Mouse (Mus musculus): ENCODE measurements around the gene Ints3.

DNA sequence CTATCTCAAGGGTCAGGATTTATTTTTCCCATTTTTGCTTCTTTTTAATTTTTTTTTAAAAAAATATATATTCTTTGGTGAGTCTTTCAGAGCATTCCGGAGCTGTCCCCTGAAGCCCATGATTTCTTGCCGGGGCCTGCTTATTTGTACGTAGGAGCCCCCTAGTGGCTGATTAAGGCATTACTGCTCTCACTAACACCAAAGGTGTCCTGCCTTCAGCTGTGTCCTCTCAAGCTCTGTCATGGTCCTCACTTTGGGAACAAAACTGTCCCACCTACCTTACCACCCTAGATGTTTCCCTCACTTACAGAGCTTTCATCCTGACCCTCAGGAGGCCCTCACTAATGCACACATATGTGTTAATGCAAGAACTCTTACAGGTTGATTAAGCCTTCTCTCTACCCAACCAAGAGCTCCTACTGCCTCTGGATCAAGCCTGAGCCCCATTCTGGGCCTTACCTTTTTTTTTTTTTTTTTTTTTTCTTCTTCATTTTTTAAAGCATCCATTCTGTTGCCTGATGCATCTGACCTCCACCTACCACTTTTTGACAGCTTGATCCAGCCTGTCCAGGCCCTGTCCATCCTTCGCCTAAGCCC lies 59.9 kb downstream of the Ints3 start:
- TF ChIP-seq USF1 (IDR thresholded peaks at IDR 0.05; ENCODE audit: low read depth, low read length) (no peak), HCFC1 (IDR thresholded peaks at IDR 0.05; ENCODE audit: low read depth, low read length) (peak; percentile 46; the same call in 1 of the 2 replicates), ETS1 (IDR thresholded peaks at IDR 0.05; ENCODE audit: low read depth, low read length) (no peak), TCF12 (IDR thresholded peaks at IDR 0.05; ENCODE audit: low read depth, low read length) (0 out of 2 replicates have a peak, but pooled peaks have one; percentile 27), NELFE (IDR thresholded peaks at IDR 0.05; ENCODE audit: low read depth, low read length) (no peak; the same call in 1 of the 2 replicates), ZC3H11A (IDR thresholded peaks at IDR 0.05; ENCODE audit: low read depth, low read length) (peak; percentile 93), CTCF (IDR thresholded peaks at IDR 0.05 in 2 of 3, conservative IDR thresholded peaks at IDR 0.05 in 1 of 3; ENCODE audit: control insufficient read depth in 1 of 3, insufficient read depth in 1 of 3, low read depth in 2 of 3, low read length in 3 of 3, poor library complexity in 1 of 3, severe bottlenecking in 1 of 3) (peak; percentile 87 to 97 (median 97)), GATA1 (IDR thresholded peaks at IDR 0.05; ENCODE audit: low read depth, low read length) (no peak), BHLHE40 (IDR thresholded peaks at IDR 0.05; ENCODE audit: borderline replicate concordance, low read depth, low read length) (peak; percentile 34; the same call in 1 of the 2 replicates), TBP (IDR thresholded peaks at IDR 0.05; ENCODE audit: low read depth, low read length) (0 out of 2 replicates have a peak, but pooled peaks have one; percentile 28), EP300 (IDR thresholded peaks at IDR 0.05; ENCODE audit: low read depth in 1 of 2, low read length in 2 of 2) (no peak), ZMIZ1 (IDR thresholded peaks at IDR 0.05; ENCODE audit: low read depth, low read length) (no peak), POLR2A (IDR thresholded peaks at IDR 0.05; ENCODE audit: control insufficient read depth in 1 of 2, insufficient read depth in 1 of 2, low read depth in 1 of 2, low read length in 2 of 2, poor library complexity in 1 of 2) (no peak)

All from MEL (cell line).